Mouse (Mus musculus): ENCODE results near the gene Slc25a1. TPM values are rescaled to one million over a fixed set of nuclear protein-coding genes. Genes with fewer than 3 reads are reported as not detected.

The Slc25a1 gene
- polyA plus RNA-seq, 2 experiments from 2014 or later = 6.3 to 13.1 TPM

- ATAC-seq = peak; percentile 95
These were observed 6.5 kb downstream of the Slc25a1 start for GRCm38 (mm10) chr16:17921325-17922162.

- no peak for ATAC-seq
These were observed 7.4 kb downstream of the Slc25a1 start for GRCm38 (mm10) chr16:17920586-17920985.

- no peak for ATAC-seq
These were observed 13.4 kb downstream of the Slc25a1 start, which contains the start of gene Gsc2 for GRCm38 (mm10) chr16:17914307-17915249. Gene Gsc2, minus strand, starts transcription at chr16:17915059.

GRCm38 (mm10) chr16:17911052-17911595 lies 16.9 kb downstream of the Slc25a1 start, which contains the start of gene Ess2:
Gene Ess2, minus strand, starts transcription at chr16:17911348.
- peak; percentile 100 for ATAC-seq

- no peak for ATAC-seq
These were observed 29.6 kb downstream of the Slc25a1 start, which contains the start of the genes Dgcr2 and Tssk2 for GRCm38 (mm10) chr16:17898462-17898861. Gene Dgcr2, minus strand, starts transcription at chr16:17898562. Gene Tssk2, plus strand, starts transcription at chr16:17898637.

- ATAC-seq = no peak
These were observed 31.9 kb downstream of the Slc25a1 start for GRCm38 (mm10) chr16:17896091-17896490.

- no peak for ATAC-seq
These were observed 34.1 kb downstream of the Slc25a1 start, which contains the start of gene Tssk1 for GRCm38 (mm10) chr16:17893923-17894322. Gene Tssk1, plus strand, starts transcription at chr16:17894223.

GRCm38 (mm10) chr16:17892606-17893005 lies 35.4 kb downstream of the Slc25a1 start:
- ATAC-seq = no peak

GRCm38 (mm10) chr16:17891567-17891959 lies 36.5 kb downstream of the Slc25a1 start, which contains the start of gene Gm20518:
Gene Gm20518, minus strand, starts transcription at chr16:17891671.
- peak; percentile 93 for ATAC-seq

- ATAC-seq = peak; percentile 44
These were observed 37.0 kb downstream of the Slc25a1 start for GRCm38 (mm10) chr16:17890917-17891566.

GRCm38 (mm10) chr16:17890342-17890727 lies 37.7 kb downstream of the Slc25a1 start:
- ATAC-seq = no peak

GRCm38 (mm10) chr16:17889689-17890341 lies 38.2 kb downstream of the Slc25a1 start:
- ATAC-seq = no peak

- ATAC-seq = no peak
These were observed 43.9 kb downstream of the Slc25a1 start for GRCm38 (mm10) chr16:17884116-17884515.

GRCm38 (mm10) chr16:17882196-17882595 lies 45.8 kb downstream of the Slc25a1 start:
- no peak for ATAC-seq

GRCm38 (mm10) chr16:17879571-17879970 lies 48.4 kb downstream of the Slc25a1 start:
- no peak for ATAC-seq

- ATAC-seq = no peak
These were observed 51.9 kb downstream of the Slc25a1 start for GRCm38 (mm10) chr16:17876096-17876495.

Other genes with a start within 250 kb of the Slc25a1 start
- 10 to 100 TPM; 66.5 to 89.2 TPM for gene Med15, start 195.3 kb downstream of the Slc25a1 start, polyA plus RNA-seq (2017; shearing (Covaris generic))
- 10 to 100 TPM; 11.8 to 16.3 TPM for gene Klhl22, start 168.6 kb downstream of the Slc25a1 start, polyA plus RNA-seq (2017; shearing (Covaris generic))
- gene Scarf2, start 130.9 kb downstream of the Slc25a1 start, polyA plus RNA-seq (2017; shearing (Covaris generic)) = not detected
- gene B830017H08Rik, start 95.1 kb downstream of the Slc25a1 start, polyA plus RNA-seq (2017; shearing (Covaris generic)) = not detected
- gene Car15, start 89.9 kb downstream of the Slc25a1 start, polyA plus RNA-seq (2017; shearing (Covaris generic)) = 1 to 10 TPM; 2.7 to 3.3 TPM
- under 1 TPM in 1 of 2 experiments, not detected in 1; 0.15 TPM for gene Gm20518, start 36.5 kb downstream of the Slc25a1 start, polyA plus RNA-seq (2017; shearing (Covaris generic))
- gene Tssk1, start 34.0 kb downstream of the Slc25a1 start, polyA plus RNA-seq (2017; shearing (Covaris generic)) = not detected
- gene Dgcr2, start 29.7 kb downstream of the Slc25a1 start, polyA plus RNA-seq (2017; shearing (Covaris generic)) = 10 to 100 TPM; 17.6 to 20.8 TPM
- not detected for gene Tssk2, start 29.6 kb downstream of the Slc25a1 start, polyA plus RNA-seq (2017; shearing (Covaris generic))
- gene Ess2, start 16.9 kb downstream of the Slc25a1 start, polyA plus RNA-seq (2017; shearing (Covaris generic)) = 10 to 100 TPM; 24.1 to 40.2 TPM
- gene Gsc2, start 13.2 kb downstream of the Slc25a1 start, polyA plus RNA-seq (2017; shearing (Covaris generic)) = not detected
- gene Vpreb2, start 52.2 kb upstream of the Slc25a1 start, polyA plus RNA-seq (2017; shearing (Covaris generic)) = not detected
- 10 to 100 TPM; 15.6 to 19.7 TPM for gene Dgcr6, start 124.6 kb upstream of the Slc25a1 start, polyA plus RNA-seq (2017; shearing (Covaris generic))
- gene Prodh, start 162.0 kb upstream of the Slc25a1 start, polyA plus RNA-seq (2017; shearing (Covaris generic)) = 1 to 10 TPM; 2.9 to 4.2 TPM
- gene Rtn4r, start 199.4 kb upstream of the Slc25a1 start, polyA plus RNA-seq (2017; shearing (Covaris generic)) = not detected

All from activated CD4-positive, CD25-positive, alpha-beta regulatory T cell, adult 4 months (primary cell).